Mouse (Mus musculus): ENCODE measurements around the gene Olfr506. TPM values are rescaled to one million over a fixed set of nuclear protein-coding genes. Genes with fewer than 3 reads are reported as not detected.
"Not testable (repeated sequence)": the region's sequence is repeated elsewhere in the genome, so short reads cannot be mapped to it uniquely, and the experiment has no call there.

Gene Olfr506
- not detected for total RNA-seq (2021)
- long read RNA-seq, experiment 1 = 0 reads
- long read RNA-seq, experiment 2 = 0 reads

DNA sequence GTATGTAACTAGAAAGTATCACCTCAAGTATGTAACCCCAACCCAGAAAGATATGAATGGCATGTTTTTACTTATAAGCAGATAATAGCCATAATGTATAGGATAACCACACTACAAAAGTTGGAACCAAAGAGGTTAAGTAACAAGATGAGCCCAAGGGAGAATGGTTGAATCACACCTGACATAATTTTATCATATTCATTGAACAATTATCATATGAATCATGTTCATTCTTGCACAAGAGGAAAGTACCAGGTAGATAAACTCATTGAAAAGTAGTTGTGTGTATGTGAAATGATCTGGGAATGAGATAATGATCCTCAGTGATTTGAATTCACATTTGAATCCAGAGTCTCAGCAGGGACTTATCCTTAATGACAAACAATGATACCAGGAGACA, at the start of gene Olfr506:
Olfr506 (plus strand) TSS at position 301 of the 400 bp plus-strand sequence.
- DNase-seq = no peak

DNA sequence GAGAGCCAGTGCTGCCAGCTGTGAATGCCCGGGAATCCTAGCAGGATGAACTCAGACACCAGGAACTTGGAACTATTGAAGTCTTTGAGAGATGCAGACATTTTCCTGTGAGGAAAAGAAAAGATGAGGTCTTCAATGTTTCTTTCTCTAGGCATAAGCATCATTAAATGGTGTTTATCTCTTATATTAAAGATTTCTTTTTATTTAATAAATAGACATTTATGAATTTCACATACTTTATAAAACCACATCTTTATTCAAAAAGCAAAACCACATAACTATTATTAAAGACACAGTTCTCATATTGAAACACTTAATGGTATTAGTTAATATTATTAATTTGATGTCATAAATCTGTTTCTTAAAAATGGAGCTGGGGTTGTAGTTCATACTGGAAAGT, 44.9 kb upstream of the Olfr506 start, which contains the start of gene Olfr504:
Olfr504 (minus strand) TSS at position 101 of the 400 bp plus-strand sequence.
- no peak for DNase-seq

DNA sequence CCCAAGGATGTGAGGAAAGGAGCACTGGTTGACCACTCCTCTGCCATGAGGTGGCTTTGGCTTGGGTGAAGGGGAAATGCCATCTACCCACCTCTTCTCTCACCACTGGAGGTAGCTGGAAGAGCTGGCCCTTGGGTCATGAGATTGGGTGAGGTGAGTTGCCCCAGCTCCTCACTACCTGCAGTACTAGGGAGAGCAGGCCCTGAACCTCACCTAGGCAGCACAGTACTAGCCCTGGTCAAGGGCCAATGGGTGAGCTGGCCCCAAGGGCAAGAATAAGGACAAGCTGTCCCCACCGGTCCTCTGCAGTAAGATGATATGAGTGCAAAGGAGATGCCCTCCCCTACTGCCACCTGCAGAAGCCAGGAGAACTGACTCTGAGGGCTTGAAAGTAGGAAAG, 20.8 kb upstream of the Olfr506 start:
- no peak for DNase-seq

DNA sequence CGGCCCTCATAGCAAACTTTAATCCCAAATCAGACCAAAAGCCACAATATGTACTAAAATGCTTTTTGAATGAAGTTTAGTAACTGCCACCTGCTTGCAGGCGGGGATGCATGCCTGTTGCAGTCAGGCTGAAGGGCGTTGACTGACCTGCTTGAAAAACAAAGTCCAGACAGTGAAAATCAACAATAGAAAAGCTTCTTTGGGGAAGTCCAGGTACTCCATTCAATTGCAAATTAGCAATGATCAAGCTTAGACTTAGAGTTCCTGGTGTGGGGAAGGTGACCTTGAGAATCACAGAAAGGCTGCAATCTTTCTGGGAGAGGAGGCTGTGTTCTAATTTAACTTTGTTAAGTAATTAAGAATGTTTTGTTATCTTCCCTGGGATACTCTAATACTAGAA, 8.7 kb upstream of the Olfr506 start:
- not testable (repeated sequence) for DNase-seq

DNA sequence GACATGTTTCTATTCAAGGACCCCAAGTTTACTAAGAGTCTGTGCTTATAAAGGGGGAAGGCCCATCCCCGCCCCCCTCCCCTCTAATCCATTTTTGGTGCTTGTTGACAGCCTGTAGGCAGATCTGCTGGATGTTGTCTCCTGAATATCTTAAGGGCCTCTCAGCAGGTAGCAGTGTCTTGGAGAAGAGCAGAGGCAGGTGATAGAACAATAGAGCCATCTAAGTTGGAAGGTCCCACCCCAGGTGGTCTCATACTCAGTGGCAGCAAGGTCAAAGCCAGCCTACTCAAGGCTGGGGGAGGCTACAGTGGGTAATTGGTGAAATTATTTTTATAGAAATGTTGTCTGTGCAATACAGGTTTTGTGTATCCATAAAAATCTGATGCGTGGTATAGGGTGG, 3.5 kb downstream of the Olfr506 start:
- no peak for DNase-seq

DNA sequence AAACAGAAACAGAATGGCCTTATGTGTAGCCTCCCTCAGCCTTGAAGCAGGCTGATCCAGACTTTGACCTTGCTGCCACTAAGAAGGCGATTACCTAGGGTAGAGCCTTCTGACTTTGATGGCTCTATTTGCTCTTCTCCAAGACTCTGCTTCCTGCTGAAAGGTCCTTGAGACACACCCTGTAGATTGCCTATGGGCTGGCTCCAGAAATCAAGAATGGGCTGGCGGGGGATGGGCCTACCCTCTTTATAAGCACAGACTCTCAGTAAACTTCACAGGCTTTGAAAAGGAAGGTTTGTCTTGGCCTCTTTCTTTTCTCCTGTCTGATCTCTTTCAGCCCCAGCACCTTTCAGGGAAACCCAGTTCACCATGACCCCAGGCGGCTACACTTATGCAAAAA, 6.2 kb downstream of the Olfr506 start:
- DNase-seq = not testable (repeated sequence)

DNA sequence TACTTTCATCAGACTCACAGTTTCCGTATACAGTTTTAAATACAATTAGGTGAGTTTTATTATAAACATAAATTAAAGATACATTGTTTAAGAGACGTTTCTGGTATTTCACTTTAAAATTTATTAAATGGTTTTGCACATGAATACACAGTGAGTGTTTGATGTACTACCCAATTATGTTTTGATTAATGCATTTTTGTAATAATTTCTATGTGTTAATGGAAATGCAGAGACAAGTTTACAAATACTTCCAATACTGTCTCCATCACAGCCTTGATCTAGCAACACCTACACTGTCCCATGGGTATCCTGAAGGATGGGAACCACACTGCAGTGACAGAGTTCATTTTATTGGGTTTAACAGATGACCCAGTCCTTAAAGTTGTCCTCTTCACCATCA, 10.9 kb downstream of the Olfr506 start, which contains the start of gene Olfr507:
Olfr507 (plus strand) TSS at position 301 of the 400 bp plus-strand sequence.
- no peak for DNase-seq

DNA sequence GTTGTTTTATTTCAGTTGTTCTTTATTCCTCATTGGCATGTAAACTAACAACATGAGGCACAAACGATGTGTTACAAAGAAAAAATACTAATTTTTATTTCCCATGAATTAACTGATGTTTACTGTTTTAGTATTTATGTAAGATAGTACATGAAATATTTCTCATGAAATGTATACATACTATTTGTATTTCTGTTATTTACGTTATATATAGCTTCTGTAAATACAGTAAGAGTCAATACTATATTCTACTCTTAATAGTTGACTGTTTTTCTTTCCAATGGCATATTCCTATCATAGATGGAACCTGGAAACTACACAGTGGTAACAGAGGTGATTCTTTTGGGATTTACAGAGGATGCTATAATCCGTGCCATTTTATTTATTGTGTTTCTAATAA, 19.1 kb downstream of the Olfr506 start, which contains the start of gene Olfr508:
Olfr508 (plus strand) TSS at position 301 of the 400 bp plus-strand sequence.
- no peak for DNase-seq

DNA sequence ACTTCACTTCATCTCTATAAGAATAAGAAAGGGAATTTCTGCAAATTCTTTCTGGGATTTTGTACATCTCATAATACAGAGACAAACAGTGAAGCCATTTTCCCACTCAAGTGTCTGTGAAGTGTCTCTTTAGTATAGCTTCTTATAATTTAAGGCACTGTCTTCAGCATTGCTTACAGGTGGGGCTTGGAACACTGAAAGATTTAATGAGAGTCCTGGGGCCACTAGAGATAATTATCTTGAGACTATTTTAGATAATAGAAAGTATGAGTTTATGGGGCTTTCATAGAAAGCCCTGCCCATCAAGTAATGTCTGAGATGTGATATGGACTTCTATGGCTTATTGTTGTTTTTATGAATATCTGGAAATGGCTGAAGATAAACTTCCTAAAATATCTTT, 41.2 kb downstream of the Olfr506 start, which contains the start of gene Olfr509:
Olfr509 (minus strand) TSS at position 101 of the 400 bp plus-strand sequence.
- DNase-seq = no peak

DNA sequence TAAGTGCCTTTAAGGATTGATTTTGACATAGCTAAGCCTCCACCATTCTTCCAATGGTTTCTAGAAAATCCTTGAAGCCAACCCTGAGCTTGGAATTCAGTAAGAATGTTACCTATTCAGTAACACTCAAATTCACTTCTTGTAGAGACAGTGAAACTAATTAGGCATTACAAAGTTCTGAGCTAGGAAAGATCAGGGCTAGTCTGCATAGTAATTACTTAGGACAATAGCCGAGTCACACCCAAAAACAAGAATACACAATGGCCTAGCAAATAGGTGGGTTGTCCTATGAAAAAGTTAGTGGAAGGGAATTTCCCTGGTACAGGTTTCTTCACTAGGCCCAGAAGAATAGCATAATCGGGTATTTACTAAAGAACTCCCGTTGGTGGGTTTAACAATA, 51.8 kb downstream of the Olfr506 start:
- DNase-seq = no peak

Other genes with a start within 250 kb of the Olfr506 start
- not detected for gene Olfr494, start 245.5 kb upstream of the Olfr506 start, total RNA-seq (2021)
- not detected for gene Olfr495, start 217.6 kb upstream of the Olfr506 start, total RNA-seq (2021)
- not detected for gene Olfr497, start 190.4 kb upstream of the Olfr506 start, total RNA-seq (2021)
- gene Olfr498, start 145.5 kb upstream of the Olfr506 start, total RNA-seq (2021) = not detected
- not detected for gene Olfr502, start 85.7 kb upstream of the Olfr506 start, total RNA-seq (2021)
- not detected for gene Olfr503, start 66.3 kb upstream of the Olfr506 start, total RNA-seq (2021)
- not detected for gene Olfr504, start 45.0 kb upstream of the Olfr506 start, total RNA-seq (2021)
- not detected for gene Olfr507, start 11.0 kb downstream of the Olfr506 start, total RNA-seq (2021)
- not detected for gene Olfr508, start 19.2 kb downstream of the Olfr506 start, total RNA-seq (2021)
- not detected for gene Olfr509, start 41.1 kb downstream of the Olfr506 start, total RNA-seq (2021)
- gene Olfr510, start 55.6 kb downstream of the Olfr506 start, total RNA-seq (2021) = not detected
- not detected for gene Olfr512, start 102.5 kb downstream of the Olfr506 start, total RNA-seq (2021)
- gene Olfr513, start 140.2 kb downstream of the Olfr506 start, total RNA-seq (2021) = not detected
- gene Olfr514, start 215.2 kb downstream of the Olfr506 start, total RNA-seq (2021) = not detected
- gene Olfr516, start 239.7 kb downstream of the Olfr506 start, total RNA-seq (2021) = not detected